Mouse (Mus musculus) limb, embryonic 10.5 days (tissue): ENCODE measurements at regions not wholly inside any gene's neighbourhood (a gene's known extent, or its start where the extent isn't known, plus 50 kb on each side); places are given as distances from the start of the nearest gene placed in this dataset.

ENCODE experiments used
- DNase-seq: peaks from one replicate; pipeline ENCODE4 v3.0.0-alpha.2; 2017; ENCODE audit warnings: low spot score
- H3K27ac ChIP-seq: fragments of 300-500 bp; sonication (generic); 2 replicates; pipeline ENCODE4 v1.5.1; 2016; ENCODE audit warnings: mild to moderate bottlenecking
- H3K27me3 ChIP-seq: fragments of 300-500 bp; sonication (generic); 2 replicates; pipeline ENCODE4 v1.6.1; 2016; ENCODE audit warnings: low read depth, mild to moderate bottlenecking; ENCODE audit not compliant: poor library complexity, severe bottlenecking
- H3K36me3 ChIP-seq: fragments of 300-500 bp; sonication (generic); 2 replicates; pipeline ENCODE4 v1.6.1; 2016; ENCODE audit warnings: mild to moderate bottlenecking, moderate library complexity
- H3K4me1 ChIP-seq: fragments of 300-500 bp; sonication (generic); 2 replicates; pipeline ENCODE4 v1.6.1; 2016
- H3K4me3 ChIP-seq: fragments of 300-500 bp; sonication (generic); 2 replicates; pipeline ENCODE4 v1.5.1; 2016; ENCODE audit warnings: mild to moderate bottlenecking, moderate library complexity
- H3K9me3 ChIP-seq: fragments of 300-500 bp; sonication (generic); replicated peaks from 2 replicates; pipeline ENCODE4 v1.6.1; 2016; ENCODE audit warnings: mild to moderate bottlenecking
- WGBS: fragments of 180-500 bp; shearing (Covaris S2); methylation state at CpG from one replicate; pipeline ENCODE4 v1.1.7; 2016; 5-methylcytosine and 5-hydroxymethylcytosine counted together

DNA sequence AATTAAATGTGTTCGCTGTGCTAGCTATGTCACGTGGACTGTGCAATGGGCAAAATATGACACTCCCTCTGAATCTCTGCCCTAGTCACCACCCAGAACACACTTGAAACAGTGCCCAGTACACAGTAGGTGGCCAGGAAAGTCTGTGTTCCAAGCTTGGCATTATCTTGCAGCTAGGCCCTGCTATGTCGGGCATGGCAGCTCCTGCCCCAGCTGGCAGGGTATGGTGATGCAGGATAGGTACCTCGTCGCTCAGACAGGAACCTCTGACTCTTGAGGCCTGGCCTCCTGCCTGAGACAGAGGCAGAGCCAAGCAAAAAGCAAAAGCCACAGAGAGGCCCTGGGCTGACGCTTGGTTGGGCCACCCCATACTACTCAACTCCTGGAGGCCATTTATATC, 57.9 kb upstream of the Tnrc6c start:
- no peaks in the 10 kb centered on the region for H3K9me3 ChIP-seq
- 76% methylated on average over 6 of the region's 6 CpGs for WGBS
- no peak overlapping the region for H3K4me3 ChIP-seq
- no peak for DNase-seq
- peaks cover 77% of the 10 kb centered on the region for H3K27me3 ChIP-seq
- H3K4me1 ChIP-seq, result peaks cover 53% of the 10 kb centered on the region
- H3K36me3 ChIP-seq, result no peaks in the 10 kb centered on the region
- 0 out of 2 replicates have a peak overlapping the region, but pooled peaks have one; percentile 26 for H3K27ac ChIP-seq

DNA sequence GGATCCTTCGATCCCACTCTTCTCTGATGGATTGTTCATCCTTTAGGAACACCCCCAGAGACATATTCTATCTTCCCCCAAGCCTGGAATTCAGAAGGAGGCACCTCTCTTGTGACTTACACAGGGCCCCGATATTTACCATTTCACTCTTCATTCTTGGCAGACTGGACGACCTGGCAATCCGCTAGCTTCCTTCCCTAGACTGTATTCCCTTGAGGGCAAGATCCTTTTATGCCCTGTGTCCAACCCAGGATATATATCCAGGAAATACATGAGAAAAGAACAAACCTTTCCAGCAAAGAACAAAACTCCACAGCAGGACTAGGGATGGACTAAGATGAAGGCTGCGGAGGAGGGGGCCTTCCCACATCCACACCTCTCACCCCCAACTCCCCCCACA, 56.3 kb upstream of the Tnrc6c start:
- no peaks in the 10 kb centered on the region for H3K9me3 ChIP-seq
- H3K36me3 ChIP-seq, result no peaks in the 10 kb centered on the region
- no peak overlapping the region for H3K27ac ChIP-seq
- peaks cover 92% of the 10 kb centered on the region for H3K27me3 ChIP-seq
- DNase-seq, result no peak
- H3K4me1 ChIP-seq, result peaks cover 60% of the 10 kb centered on the region
- WGBS, result 33% methylated on average over 5 of the region's 5 CpGs
- H3K4me3 ChIP-seq, result peak overlapping the region; percentile 45; the same call in 1 of the 2 replicates

GRCm38 (mm10) chr11:117598170-117598583, 55.9 kb upstream of the Tnrc6c start:
- peaks cover 57% of the 10 kb centered on the region for H3K4me1 ChIP-seq
- WGBS, result 4% methylated on average over 6 of the region's 6 CpGs

GRCm38 (mm10) chr11:117598610-117599009, 55.5 kb upstream of the Tnrc6c start:
- DNase-seq, result no peak
- Histone ChIP-seq H3K4me3 (peak overlapping the region; percentile 45), H3K9me3 (no peaks in the 10 kb centered on the region), H3K27ac (peak overlapping the region; percentile 65), H3K27me3 (peaks cover 92% of the 10 kb centered on the region), H3K4me1 (peaks cover 57% of the 10 kb centered on the region), H3K36me3 (no peaks in the 10 kb centered on the region)
- 1% methylated on average over 9 of the region's 9 CpGs for WGBS

More at GRCm38 (mm10) chr11:117598170-117598583, 55.9 kb upstream of the Tnrc6c start:
- no peaks in the 10 kb centered on the region for H3K36me3 ChIP-seq
- no peaks in the 10 kb centered on the region for H3K9me3 ChIP-seq
- H3K4me3 ChIP-seq, result peak overlapping the region; percentile 45
- peak; percentile 61 for DNase-seq
- peaks cover 96% of the 10 kb centered on the region for H3K27me3 ChIP-seq
- H3K27ac ChIP-seq, result no peak overlapping the region; the same call in 1 of the 2 replicates

- Histone ChIP-seq H3K27ac (peak overlapping the region; percentile 65), H3K27me3 (peaks cover 95% of the 10 kb centered on the region)
- no peak for DNase-seq
Measured at GRCm38 (mm10) chr11:117599049-117599787, 54.9 kb upstream of the Tnrc6c start.

GRCm38 (mm10) chr11:117599788-117600263, 54.3 kb upstream of the Tnrc6c start:
- WGBS, result 10% methylated on average over 14 of the region's 14 CpGs
- Histone ChIP-seq H3K36me3 (no peaks in the 10 kb centered on the region), H3K27me3 (peaks cover 89% of the 10 kb centered on the region), H3K4me3 (peak overlapping the region; percentile 45), H3K4me1 (peaks cover 68% of the 10 kb centered on the region), H3K27ac (0 out of 2 replicates have a peak overlapping the region, but pooled peaks have one; percentile 65), H3K9me3 (no peaks in the 10 kb centered on the region)
- DNase-seq, result no peak

More at GRCm38 (mm10) chr11:117599049-117599787, 54.9 kb upstream of the Tnrc6c start:
- H3K4me1 ChIP-seq, result peaks cover 62% of the 10 kb centered on the region
- H3K36me3 ChIP-seq, result no peaks in the 10 kb centered on the region
- H3K9me3 ChIP-seq, result no peaks in the 10 kb centered on the region
- H3K4me3 ChIP-seq, result peak overlapping the region; percentile 45
- 4% methylated on average over 16 of the region's 16 CpGs for WGBS

- Histone ChIP-seq H3K36me3 (no peaks in the 10 kb centered on the region), H3K27ac (peak overlapping the region; percentile 38), H3K27me3 (peaks cover 79% of the 10 kb centered on the region), H3K4me1 (peaks cover 75% of the 10 kb centered on the region), H3K9me3 (no peaks in the 10 kb centered on the region), H3K4me3 (peak overlapping the region; percentile 8; the same call in 1 of the 2 replicates)
- no peak for DNase-seq
- 5% methylated on average over 5 of the region's 5 CpGs for WGBS
Measured at GRCm38 (mm10) chr11:117601147-117601546, 52.9 kb upstream of the Tnrc6c start.

- 34% methylated on average over 2 of the region's 2 CpGs for WGBS
- H3K36me3 ChIP-seq, result no peaks in the 10 kb centered on the region
- peaks cover 50% of the 10 kb centered on the region for H3K27me3 ChIP-seq
- no peak for DNase-seq
- no peaks in the 10 kb centered on the region for H3K9me3 ChIP-seq
- H3K4me1 ChIP-seq, result peaks cover 80% of the 10 kb centered on the region
- no peak overlapping the region for H3K27ac ChIP-seq
- no peak overlapping the region for H3K4me3 ChIP-seq
Measured at GRCm38 (mm10) chr11:117604019-117604418, 50.1 kb upstream of the Tnrc6c start.
